Comparison of ENCODE assay signal across 8 mouse cellular contexts in genomic region chr3:69044167-69044591, GRCm38 (mm10). TPM values are rescaled to one million over a fixed set of nuclear protein-coding genes. Genes with fewer than 3 reads are reported as not detected.
A peak's percentile ranks its signal among the peaks of the same experiment; 100 is the strongest.
DNase-seq lines count a peak whose midpoint lies in the region; ATAC-seq and TF ChIP-seq lines count a peak whose summit lies in the region.

No protein-coding gene starts in this region.

- DNase-seq in kidney, postnatal 0 days (ENCODE audit: low spot score), result peak; percentile 51
- no peak for DNase-seq in kidney, postnatal 10 days
- peak; percentile 16 for DNase-seq in MEL-GATA-1-ER (ENCODE audit: extremely low read depth, low read depth)
- no peak for DNase-seq in cerebellum, adult 11 months
- DNase-seq in adrenal gland, adult 18-20 months (ENCODE audit: low spot score in 2 of 2), result no peak

- peak overlapping the region; percentile 93 for H3K4me2 ChIP-seq in kidney, postnatal 0 days (ENCODE audit: low read length)
- H3K4me2 ChIP-seq in intestine, embryonic 16.5 days (ENCODE audit: low read depth, low read length), result peak overlapping the region; percentile 62

- WGBS in kidney, postnatal 0 days, result under 1% methylated on average over 42 of the region's 42 CpGs
- WGBS in intestine, embryonic 16.5 days, result under 1% methylated on average over 40 of the region's 42 CpGs

- no peaks in the 10 kb centered on the region for H3K4me1 ChIP-seq in kidney, postnatal 0 days (replicated peaks; ENCODE audit: insufficient read depth, low read length)
- peaks cover 14% of the 10 kb centered on the region for H3K4me1 ChIP-seq in intestine, embryonic 16.5 days (ENCODE audit: control insufficient read depth, insufficient read depth, low read length)

- H3K9ac ChIP-seq in kidney, postnatal 0 days (ENCODE audit: low read depth, low read length), result peak overlapping the region; percentile 91
- peak overlapping the region; percentile 89 for H3K9ac ChIP-seq in intestine, embryonic 16.5 days (ENCODE audit: low read depth, low read length)

- no peaks in the 10 kb centered on the region for H3K27me3 ChIP-seq in kidney, postnatal 0 days (ENCODE audit: insufficient read depth, low read length)
- no peaks in the 10 kb centered on the region for H3K27me3 ChIP-seq in intestine, embryonic 16.5 days (replicated peaks; ENCODE audit: control insufficient read depth, insufficient read depth, low read length)

- ATAC-seq in kidney, postnatal 0 days (replicated peaks; ENCODE audit: low FRiP score, low read depth), result peak; percentile 48
- ATAC-seq in erythroblast, adult 5-6 weeks (replicated peaks; ENCODE audit: low FRiP score, poor library complexity, severe bottlenecking), result peak; percentile 34
- peak; percentile 71 for ATAC-seq in intestine, embryonic 16.5 days
- peak; percentile 31 for ATAC-seq in monocyte, adult 5-6 weeks (replicated peaks; ENCODE audit: insufficient number of reproducible peaks, low FRiP score, low TSS enrichment, poor library complexity, severe bottlenecking)

- no peak for TF ChIP-seq CTCF in kidney, postnatal 0 days (IDR thresholded peaks at IDR 0.05; ENCODE audit: low read depth)

- no peaks in the 10 kb centered on the region for H3K9me3 ChIP-seq in kidney, postnatal 0 days (replicated peaks; ENCODE audit: low read length)
- H3K9me3 ChIP-seq in intestine, embryonic 16.5 days (ENCODE audit: control insufficient read depth, low read length), result no peaks in the 10 kb centered on the region

- H3K27ac ChIP-seq in kidney, postnatal 0 days, result peak overlapping the region; percentile 93
- H3K27ac ChIP-seq in intestine, embryonic 16.5 days (ENCODE audit: low read length), result peak overlapping the region; percentile 88

- H3K4me3 ChIP-seq in kidney, postnatal 0 days (replicated peaks; ENCODE audit: low read depth, low read length), result peak overlapping the region; percentile 95
- peak overlapping the region; percentile 90 for H3K4me3 ChIP-seq in intestine, embryonic 16.5 days (ENCODE audit: low read length)

- H3K36me3 ChIP-seq in kidney, postnatal 0 days (ENCODE audit: insufficient read depth, low read length), result no peaks in the 10 kb centered on the region
- no peaks in the 10 kb centered on the region for H3K36me3 ChIP-seq in intestine, embryonic 16.5 days (ENCODE audit: control insufficient read depth, insufficient read depth, low read length)

RNA-seq across cellular contexts. Expression of gene Trim59, which starts 0.4 kb away (rescaled TPM):
- polyA plus RNA-seq in kidney, postnatal 0 days (2015; fragmentation: Nextera tagmentation; extraction: Ambion mirVana), result 60.0 and 64.3 TPM in 2 replicates
- total RNA-seq in erythroblast, adult 5-6 weeks (2015; ENCODE audit: low replicate concordance), result 378 and 394 TPM in 2 replicates
- 264 and 376 TPM in 2 replicates for total RNA-seq in erythroblast, adult 5-6 weeks (2017; ENCODE audit: low replicate concordance)
- polyA plus RNA-seq in intestine, embryonic 16.5 days (2015; fragmentation: Nextera tagmentation; extraction: Ambion mirVana), result 55.0 and 56.6 TPM in 2 replicates
- 10.0 to 13.3 TPM (median 10.2 TPM) in 3 replicates for total RNA-seq in monocyte, adult 5-6 weeks (2017)
- 1 to 10 TPM; 2.9 to 4.8 TPM for total RNA-seq in adrenal gland, adult 18-20 months (2021)

RNA-seq across cellular contexts. Expression of gene Smc4, which starts 39.6 kb away (rescaled TPM):
- polyA plus RNA-seq in kidney, postnatal 0 days (2015; fragmentation: Nextera tagmentation; extraction: Ambion mirVana), result 107 and 113 TPM in 2 replicates
- 162 and 171 TPM in 2 replicates for total RNA-seq in erythroblast, adult 5-6 weeks (2015; ENCODE audit: low replicate concordance)
- total RNA-seq in erythroblast, adult 5-6 weeks (2017; ENCODE audit: low replicate concordance), result 317 and 358 TPM in 2 replicates
- polyA plus RNA-seq in intestine, embryonic 16.5 days (2015; fragmentation: Nextera tagmentation; extraction: Ambion mirVana), result 104 and 121 TPM in 2 replicates
- 273 to 382 TPM (median 309 TPM) in 3 replicates for total RNA-seq in monocyte, adult 5-6 weeks (2017)
- total RNA-seq in adrenal gland, adult 18-20 months (2021), result 10 to 100 TPM; 19.5 to 26.7 TPM

RNA-seq across cellular contexts. Expression of gene Ift80, which starts 39.8 kb away (rescaled TPM):
- 10.4 and 11.3 TPM in 2 replicates for polyA plus RNA-seq in kidney, postnatal 0 days (2015; fragmentation: Nextera tagmentation; extraction: Ambion mirVana)
- total RNA-seq in erythroblast, adult 5-6 weeks (2015; ENCODE audit: low replicate concordance), result 45.6 and 50.7 TPM in 2 replicates
- total RNA-seq in erythroblast, adult 5-6 weeks (2017; ENCODE audit: low replicate concordance), result 73.9 and 79.5 TPM in 2 replicates
- 7.4 and 8.6 TPM in 2 replicates for polyA plus RNA-seq in intestine, embryonic 16.5 days (2015; fragmentation: Nextera tagmentation; extraction: Ambion mirVana)
- total RNA-seq in monocyte, adult 5-6 weeks (2017), result 2.8 to 7.6 TPM (median 6.0 TPM) in 3 replicates
- 10 to 100 TPM; 21.1 to 22.1 TPM for total RNA-seq in adrenal gland, adult 18-20 months (2021)

Comparison
In these comparisons a context has a peak if more than half of its experiments do, and no peak if none do; other contexts are left out.
1. DNase-seq: peak in kidney, postnatal 0 days (single experiment) and MEL-GATA-1-ER (single experiment); none in kidney, postnatal 10 days (single experiment), cerebellum, adult 11 months (single experiment) and adrenal gland, adult 18-20 months (0 of 2).
2. RNA of gene Trim59, which starts 0.4 kb away (total RNA-seq): 264 to 394 TPM in erythroblast, adult 5-6 weeks; 10.0 to 13.3 TPM in monocyte, adult 5-6 weeks and 2.9 to 4.8 TPM in adrenal gland, adult 18-20 months; every median in the first group is over 10 times any median in the second.
3. Peak in every context shown above with its lines, with median percentiles within 50 percentile points of each other: ATAC-seq.